Mouse (Mus musculus): Measurements from ENCODE around the gene Slc8a2. TPM values are rescaled to one million over a fixed set of nuclear protein-coding genes. Genes with fewer than 3 reads are reported as not detected.

Gene Slc8a2
- polyA plus RNA-seq, 1 experiment from 2014 or later, result 0.29 TPM

DNA sequence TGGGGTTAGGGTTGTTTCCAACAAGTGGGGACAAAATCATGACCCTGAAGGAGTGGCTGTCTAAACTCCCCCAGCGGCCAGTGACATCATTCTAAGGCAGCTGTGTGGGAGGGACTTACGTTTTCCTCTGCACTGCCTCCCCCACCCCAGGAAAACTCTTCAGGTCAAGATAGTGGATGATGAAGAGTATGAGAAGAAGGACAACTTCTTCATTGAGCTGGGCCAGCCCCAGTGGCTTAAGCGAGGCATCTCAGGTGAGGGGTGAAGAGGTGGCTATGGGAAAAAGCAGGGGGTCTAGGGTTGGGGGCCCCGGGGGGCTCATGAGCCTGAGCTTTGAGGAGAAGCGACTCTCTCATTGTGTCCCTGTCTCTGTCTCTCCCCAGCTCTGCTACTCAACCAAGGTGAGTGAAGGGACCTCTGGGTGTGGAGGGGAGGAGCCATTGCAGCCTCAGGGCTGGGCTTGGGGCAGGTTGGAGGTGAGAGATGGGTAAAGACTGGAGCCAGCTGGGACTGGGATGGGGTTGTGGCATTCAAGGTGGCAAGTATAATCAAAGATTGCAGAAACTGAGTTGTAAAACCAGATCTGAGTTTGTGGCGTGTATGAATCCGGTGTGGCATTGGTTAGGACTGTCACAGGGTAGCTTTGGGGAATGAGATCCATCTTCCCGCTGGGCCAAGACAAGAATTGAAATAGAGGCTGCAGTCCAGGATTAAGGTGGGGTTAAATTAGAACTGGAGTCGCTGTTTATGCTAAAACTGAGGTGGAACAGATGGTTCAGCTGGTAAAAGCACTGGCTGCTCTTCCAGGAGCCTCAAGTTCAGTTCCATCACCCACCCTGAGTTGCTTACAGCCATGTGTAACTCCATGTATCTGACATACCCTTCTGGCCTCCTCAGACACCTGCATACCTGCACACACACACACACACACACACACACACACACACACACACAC is 20.8 kb downstream of the Slc8a2 start:
- no peak for ATAC-seq (ENCODE audit: low read depth)
- peaks cover 3% of the 10 kb centered on the region; the same call in 1 of the 2 replicates for H3K27me3 ChIP-seq (replicated peaks; ENCODE audit: control insufficient read depth, insufficient read depth, low read length)
- H3K27ac ChIP-seq (replicated peaks; ENCODE audit: low read depth, low read length), result no peak overlapping the region
- no peak overlapping the region for H3K4me3 ChIP-seq (ENCODE audit: low read depth, low read length)
- DNase-seq (ENCODE audit: low spot score), result no peak
- 74% methylated on average over 9 of the region's 9 CpGs for WGBS
- no peaks in the 10 kb centered on the region for H3K9me3 ChIP-seq (ENCODE audit: control insufficient read depth, low read length)
- H3K4me1 ChIP-seq (ENCODE audit: control insufficient read depth, insufficient read depth, low read length), result no peaks in the 10 kb centered on the region
- no peaks in the 10 kb centered on the region for H3K36me3 ChIP-seq (ENCODE audit: control insufficient read depth, insufficient read depth, low read length)
- no peak overlapping the region for H3K9ac ChIP-seq (ENCODE audit: low read depth, low read length)
- no peak overlapping the region for H3K4me2 ChIP-seq (ENCODE audit: low read depth, low read length)

DNA sequence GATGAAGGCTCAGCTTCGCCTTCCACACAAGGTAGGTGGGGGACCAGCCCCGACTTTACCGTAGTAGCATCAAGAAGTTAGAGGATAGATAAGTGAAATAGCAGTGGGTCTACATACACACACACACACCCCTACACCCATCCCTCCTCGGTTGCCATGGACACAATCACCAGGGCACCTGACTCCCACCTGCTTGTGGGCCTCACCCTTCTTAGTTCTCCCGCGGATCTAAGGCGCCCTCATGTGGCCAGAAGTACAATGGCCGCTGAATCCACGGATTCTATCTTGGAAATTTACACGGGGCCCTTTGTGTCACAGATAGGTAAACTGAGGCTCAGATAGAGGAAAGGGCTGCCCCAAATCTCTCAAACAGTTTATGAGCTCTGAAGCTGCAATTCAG is 23.9 kb downstream of the Slc8a2 start:
- H3K9ac ChIP-seq (ENCODE audit: low read depth, low read length), result no peak overlapping the region
- peak; percentile 67 for DNase-seq (ENCODE audit: low spot score)
- ATAC-seq (ENCODE audit: low read depth), result peak; percentile 81
- H3K4me1 ChIP-seq (ENCODE audit: control insufficient read depth, insufficient read depth, low read length), result no peaks in the 10 kb centered on the region
- H3K4me3 ChIP-seq (ENCODE audit: low read depth, low read length), result no peak overlapping the region
- H3K27me3 ChIP-seq (replicated peaks; ENCODE audit: control insufficient read depth, insufficient read depth, low read length), result peaks cover 6% of the 10 kb centered on the region
- no peaks in the 10 kb centered on the region for H3K9me3 ChIP-seq (ENCODE audit: control insufficient read depth, low read length)
- WGBS, result 17% methylated on average over 10 of the region's 10 CpGs
- H3K36me3 ChIP-seq (ENCODE audit: control insufficient read depth, insufficient read depth, low read length), result no peaks in the 10 kb centered on the region
- no peak overlapping the region for H3K27ac ChIP-seq (replicated peaks; ENCODE audit: low read depth, low read length)
- H3K4me2 ChIP-seq (ENCODE audit: low read depth, low read length), result no peak overlapping the region

DNA sequence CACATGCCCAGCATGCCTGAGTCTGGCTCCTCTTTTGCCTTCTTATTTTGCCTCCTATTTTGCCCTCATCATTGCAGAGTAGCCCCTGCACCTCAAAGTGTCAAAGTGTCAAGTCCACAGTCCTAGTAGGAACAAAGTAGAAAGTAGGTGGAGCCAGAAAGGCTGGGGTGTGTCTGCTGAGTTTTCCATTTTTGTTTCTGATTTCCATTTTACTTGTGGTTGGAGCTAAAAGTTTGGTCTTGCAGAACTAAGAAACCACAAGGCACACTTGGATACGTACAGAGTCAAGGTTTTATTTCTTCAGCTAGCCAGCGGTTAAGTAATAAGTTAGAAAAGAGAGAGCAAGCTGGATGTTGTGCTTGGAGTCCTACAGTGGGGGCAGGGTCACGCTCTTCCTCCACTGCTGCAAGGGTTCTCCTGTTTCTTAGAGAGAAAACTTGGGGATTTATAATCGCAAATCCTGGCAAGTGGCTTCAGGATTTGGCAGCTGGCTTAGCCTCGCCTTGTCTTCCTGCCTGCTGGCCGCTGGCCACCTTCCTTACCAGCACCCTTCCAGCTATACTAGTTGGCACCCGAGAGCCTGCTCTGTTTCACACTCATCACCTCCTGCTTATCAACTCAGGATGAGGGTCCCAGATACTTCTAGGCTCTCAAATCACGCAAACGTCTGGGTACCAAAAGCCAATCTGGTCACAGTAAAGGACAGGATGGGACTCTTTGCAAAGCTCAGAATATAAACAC is 25.7 kb downstream of the Slc8a2 start:
- DNase-seq (ENCODE audit: low spot score) (no peak), ATAC-seq (ENCODE audit: low read depth) (no peak)
- H3K9me3 ChIP-seq (ENCODE audit: control insufficient read depth, low read length), result no peaks in the 10 kb centered on the region
- H3K27ac ChIP-seq (replicated peaks; ENCODE audit: low read depth, low read length), result no peak overlapping the region
- no peak overlapping the region for H3K4me2 ChIP-seq (ENCODE audit: low read depth, low read length)
- 64% methylated on average over 9 of the region's 9 CpGs for WGBS
- H3K27me3 ChIP-seq (replicated peaks; ENCODE audit: control insufficient read depth, insufficient read depth, low read length), result peaks cover 20% of the 10 kb centered on the region
- no peak overlapping the region for H3K4me3 ChIP-seq (ENCODE audit: low read depth, low read length)
- H3K36me3 ChIP-seq (ENCODE audit: control insufficient read depth, insufficient read depth, low read length), result no peaks in the 10 kb centered on the region
- H3K9ac ChIP-seq (ENCODE audit: low read depth, low read length), result no peak overlapping the region
- H3K4me1 ChIP-seq (ENCODE audit: control insufficient read depth, insufficient read depth, low read length), result no peaks in the 10 kb centered on the region

DNA sequence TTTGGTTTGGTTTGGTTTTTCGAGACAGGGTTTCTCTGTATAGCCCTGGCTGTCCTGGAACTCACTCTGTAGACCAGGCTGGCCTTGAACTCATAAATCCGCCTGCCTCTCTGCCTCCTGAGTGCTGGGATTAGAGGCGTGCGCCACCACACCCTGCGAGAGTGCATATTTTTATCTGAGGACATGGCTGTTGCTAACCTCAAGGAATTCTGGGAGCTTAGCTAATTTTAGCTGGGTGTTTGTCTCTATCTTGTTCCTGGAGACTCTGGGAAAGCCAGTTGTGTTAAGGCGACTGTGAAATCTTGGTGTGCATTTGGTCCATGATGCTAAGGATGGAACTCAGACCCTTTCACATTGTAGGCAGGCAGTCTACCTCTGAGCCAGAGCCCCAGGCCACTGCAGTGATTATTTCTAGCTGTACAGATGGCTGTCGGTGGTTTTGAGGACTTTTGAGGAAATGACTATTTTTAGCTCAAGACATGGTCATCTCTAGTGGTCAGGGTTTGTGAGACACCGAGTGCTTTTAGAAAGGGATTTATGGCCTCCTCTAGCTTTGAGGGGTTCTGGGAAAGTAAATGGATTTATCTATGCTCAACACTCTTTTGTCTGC is 26.6 kb downstream of the Slc8a2 start:
- H3K36me3 ChIP-seq (ENCODE audit: control insufficient read depth, insufficient read depth, low read length), result no peaks in the 10 kb centered on the region
- H3K4me1 ChIP-seq (ENCODE audit: control insufficient read depth, insufficient read depth, low read length), result no peaks in the 10 kb centered on the region
- DNase-seq (ENCODE audit: low spot score) (no peak), ATAC-seq (ENCODE audit: low read depth) (no peak)
- H3K9me3 ChIP-seq (ENCODE audit: control insufficient read depth, low read length), result no peaks in the 10 kb centered on the region
- H3K4me2 ChIP-seq (ENCODE audit: low read depth, low read length), result no peak overlapping the region
- H3K9ac ChIP-seq (ENCODE audit: low read depth, low read length), result no peak overlapping the region
- H3K27me3 ChIP-seq (replicated peaks; ENCODE audit: control insufficient read depth, insufficient read depth, low read length), result peaks cover 20% of the 10 kb centered on the region
- no peak overlapping the region for H3K4me3 ChIP-seq (ENCODE audit: low read depth, low read length)
- H3K27ac ChIP-seq (replicated peaks; ENCODE audit: low read depth, low read length), result no peak overlapping the region
- WGBS, result 70% methylated on average over 8 of the region's 8 CpGs

DNA sequence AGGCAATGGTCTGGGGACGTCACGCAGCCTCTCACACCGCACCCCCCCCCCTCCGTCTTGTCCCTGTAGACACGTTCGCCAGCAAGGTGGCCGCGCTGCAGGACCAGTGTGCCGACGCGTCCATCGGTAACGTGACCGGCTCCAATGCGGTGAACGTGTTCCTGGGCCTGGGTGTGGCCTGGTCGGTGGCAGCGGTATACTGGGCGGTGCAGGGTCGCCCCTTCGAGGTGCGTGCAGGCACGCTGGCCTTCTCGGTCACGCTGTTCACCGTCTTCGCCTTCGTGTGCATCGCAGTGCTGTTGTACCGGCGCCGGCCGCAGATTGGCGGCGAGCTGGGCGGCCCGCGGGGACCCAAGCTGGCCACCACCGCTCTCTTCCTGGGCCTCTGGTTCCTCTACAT is 29.1 kb downstream of the Slc8a2 start:
- 13% methylated on average over 25 of the region's 39 CpGs for WGBS
- no peak overlapping the region for H3K27ac ChIP-seq (replicated peaks; ENCODE audit: low read depth, low read length)
- ATAC-seq (ENCODE audit: low read depth) (no peak), DNase-seq (ENCODE audit: low spot score) (no peak)
- peak overlapping the region; percentile 20; the same call in 1 of the 2 replicates for H3K4me2 ChIP-seq (ENCODE audit: low read depth, low read length)
- no peak overlapping the region for H3K4me3 ChIP-seq (ENCODE audit: low read depth, low read length)
- H3K36me3 ChIP-seq (ENCODE audit: control insufficient read depth, insufficient read depth, low read length), result no peaks in the 10 kb centered on the region
- H3K9ac ChIP-seq (ENCODE audit: low read depth, low read length), result no peak overlapping the region
- H3K4me1 ChIP-seq (ENCODE audit: control insufficient read depth, insufficient read depth, low read length), result no peaks in the 10 kb centered on the region
- no peaks in the 10 kb centered on the region for H3K9me3 ChIP-seq (ENCODE audit: control insufficient read depth, low read length)
- peaks cover 20% of the 10 kb centered on the region for H3K27me3 ChIP-seq (replicated peaks; ENCODE audit: control insufficient read depth, insufficient read depth, low read length)

DNA sequence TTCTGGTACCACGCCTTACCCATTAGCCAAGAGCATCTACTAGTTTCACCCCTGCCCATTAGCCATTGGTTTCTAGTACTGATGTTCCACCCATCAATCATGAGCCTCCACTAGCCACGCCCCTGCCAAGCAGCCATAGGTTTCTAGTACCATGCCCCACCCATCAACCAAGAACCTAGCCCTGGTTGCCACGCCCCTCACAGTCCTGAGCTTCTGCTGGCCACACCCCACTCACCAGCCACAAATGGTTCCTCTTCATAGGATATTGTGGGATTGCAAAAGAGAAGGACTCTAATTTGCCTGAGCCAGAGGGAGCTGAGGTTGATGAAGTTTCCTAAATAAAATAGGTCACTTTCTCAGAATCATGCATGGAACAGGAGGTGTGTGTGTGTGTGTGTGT is 31.1 kb downstream of the Slc8a2 start:
- peaks cover 20% of the 10 kb centered on the region for H3K27me3 ChIP-seq (replicated peaks; ENCODE audit: control insufficient read depth, insufficient read depth, low read length)
- H3K4me3 ChIP-seq (ENCODE audit: low read depth, low read length), result no peak overlapping the region
- H3K9me3 ChIP-seq (ENCODE audit: control insufficient read depth, low read length), result no peaks in the 10 kb centered on the region
- peak; percentile 54 for DNase-seq (ENCODE audit: low spot score)
- WGBS, result 63% methylated on average over 3 of the region's 3 CpGs
- no peaks in the 10 kb centered on the region for H3K36me3 ChIP-seq (ENCODE audit: control insufficient read depth, insufficient read depth, low read length)
- H3K27ac ChIP-seq (replicated peaks; ENCODE audit: low read depth, low read length), result no peak overlapping the region
- no peak overlapping the region for H3K4me2 ChIP-seq (ENCODE audit: low read depth, low read length)
- no peaks in the 10 kb centered on the region for H3K4me1 ChIP-seq (ENCODE audit: control insufficient read depth, insufficient read depth, low read length)
- ATAC-seq (ENCODE audit: low read depth), result no peak
- no peak overlapping the region for H3K9ac ChIP-seq (ENCODE audit: low read depth, low read length)

DNA sequence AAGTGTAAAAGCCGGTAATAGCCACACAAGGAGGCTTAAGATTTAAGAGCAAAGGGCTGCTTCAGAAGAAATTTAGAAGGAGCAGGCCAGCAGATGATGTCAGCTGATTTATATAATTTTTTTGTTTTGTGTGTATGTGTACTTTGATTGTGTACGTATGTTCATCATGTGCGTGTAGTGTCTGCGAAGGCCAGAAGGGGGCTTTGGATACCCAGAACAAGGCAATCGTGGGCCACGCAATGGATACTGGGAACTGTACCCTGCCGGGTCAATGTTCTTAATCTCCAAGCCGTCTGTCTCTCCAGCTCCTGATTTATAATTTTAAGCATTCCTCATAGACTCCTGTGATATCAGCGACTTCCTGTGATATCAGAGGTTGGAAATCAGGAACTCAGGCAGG is 31.7 kb downstream of the Slc8a2 start:
- Histone ChIP-seq H3K27me3 (replicated peaks; ENCODE audit: control insufficient read depth, insufficient read depth, low read length) (peaks cover 20% of the 10 kb centered on the region), H3K4me2 (ENCODE audit: low read depth, low read length) (no peak overlapping the region), H3K36me3 (ENCODE audit: control insufficient read depth, insufficient read depth, low read length) (no peaks in the 10 kb centered on the region), H3K9ac (ENCODE audit: low read depth, low read length) (no peak overlapping the region), H3K4me3 (ENCODE audit: low read depth, low read length) (no peak overlapping the region), H3K4me1 (ENCODE audit: control insufficient read depth, insufficient read depth, low read length) (no peaks in the 10 kb centered on the region), H3K9me3 (ENCODE audit: control insufficient read depth, low read length) (no peaks in the 10 kb centered on the region), H3K27ac (replicated peaks; ENCODE audit: low read depth, low read length) (no peak overlapping the region)
- 89% methylated on average over 9 of the region's 9 CpGs for WGBS
- DNase-seq (ENCODE audit: low spot score) (no peak), ATAC-seq (ENCODE audit: low read depth) (no peak)

- peaks cover 20% of the 10 kb centered on the region for H3K27me3 ChIP-seq (replicated peaks; ENCODE audit: control insufficient read depth, insufficient read depth, low read length)
- no peak overlapping the region for H3K4me2 ChIP-seq (ENCODE audit: low read depth, low read length)
- H3K4me1 ChIP-seq (ENCODE audit: control insufficient read depth, insufficient read depth, low read length), result no peaks in the 10 kb centered on the region
- no peaks in the 10 kb centered on the region for H3K36me3 ChIP-seq (ENCODE audit: control insufficient read depth, insufficient read depth, low read length)
- H3K4me3 ChIP-seq (ENCODE audit: low read depth, low read length), result no peak overlapping the region
- H3K27ac ChIP-seq (replicated peaks; ENCODE audit: low read depth, low read length), result no peak overlapping the region
- WGBS, result 75% methylated on average over 6 of the region's 7 CpGs
- no peak for ATAC-seq (ENCODE audit: low read depth)
- no peaks in the 10 kb centered on the region for H3K9me3 ChIP-seq (ENCODE audit: control insufficient read depth, low read length)
- H3K9ac ChIP-seq (ENCODE audit: low read depth, low read length), result no peak overlapping the region
- DNase-seq (ENCODE audit: low spot score), result no peak
Measured at GRCm38 (mm10) chr7:16162036-16162435, 32.4 kb downstream of the Slc8a2 start.

All from embryonic facial prominence, embryonic 14.5 days (tissue).